Mouse (Mus musculus) thymus, adult 2 months (tissue): ENCODE measurements around the gene Tap1.

Experiments used
- CTCF ChIP-seq: fragments of 200-500 bp; IDR thresholded peaks from 2 replicates; pipeline ENCODE4 v1.5.1; 2012; ENCODE audit warnings: mild to moderate bottlenecking, control low read depth, low read length, moderate library complexity, borderline replicate concordance; ENCODE audit not compliant: control insufficient read depth, poor library complexity, insufficient read depth; ENCODE audit errors: extremely low read depth
- POLR2A ChIP-seq: fragments of 200-500 bp; IDR thresholded peaks from 2 replicates; pipeline ENCODE4 v1.6.1; 2012; ENCODE audit warnings: mild to moderate bottlenecking, low read length, control low read depth, moderate library complexity; ENCODE audit not compliant: control insufficient read depth, poor library complexity, insufficient read depth; ENCODE audit errors: extremely low read depth

DNA sequence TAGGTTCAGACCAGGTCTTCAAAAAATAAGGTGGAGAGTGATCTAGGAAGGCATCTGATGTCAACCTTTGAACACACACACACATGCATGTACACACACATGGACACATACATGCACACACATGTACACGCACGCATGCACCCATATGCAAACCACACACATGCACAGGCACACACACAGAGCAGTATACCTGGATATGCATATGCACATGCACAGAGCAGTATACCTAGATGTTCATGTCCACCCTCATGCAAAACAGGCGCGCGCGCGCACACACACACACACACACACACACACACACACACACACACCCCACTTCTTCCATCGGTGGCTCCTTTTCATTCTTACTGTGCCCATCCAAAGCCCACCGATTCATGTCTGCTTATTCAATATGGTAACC, 20.5 kb downstream of the Tap1 start:
- TF ChIP-seq POLR2A (no peak), CTCF (no peak)
